Mouse (Mus musculus) spleen, adult 2 months (tissue): ENCODE measurements around the gene Smoc1.

Source experiments
- CTCF ChIP-seq: fragments of 200-500 bp; IDR thresholded peaks from 2 replicates; pipeline ENCODE4 v1.5.1; 2011; ENCODE audit warnings: mild to moderate bottlenecking, inconsistent platforms; ENCODE audit not compliant: insufficient read depth, insufficient read length, insufficient replicate concordance; ENCODE audit errors: extremely low read depth
- POLR2A ChIP-seq: fragments of 200-500 bp; IDR thresholded peaks from 2 replicates; pipeline ENCODE4 v1.6.1; 2011; ENCODE audit warnings: low read depth, low read length, inconsistent platforms

DNA sequence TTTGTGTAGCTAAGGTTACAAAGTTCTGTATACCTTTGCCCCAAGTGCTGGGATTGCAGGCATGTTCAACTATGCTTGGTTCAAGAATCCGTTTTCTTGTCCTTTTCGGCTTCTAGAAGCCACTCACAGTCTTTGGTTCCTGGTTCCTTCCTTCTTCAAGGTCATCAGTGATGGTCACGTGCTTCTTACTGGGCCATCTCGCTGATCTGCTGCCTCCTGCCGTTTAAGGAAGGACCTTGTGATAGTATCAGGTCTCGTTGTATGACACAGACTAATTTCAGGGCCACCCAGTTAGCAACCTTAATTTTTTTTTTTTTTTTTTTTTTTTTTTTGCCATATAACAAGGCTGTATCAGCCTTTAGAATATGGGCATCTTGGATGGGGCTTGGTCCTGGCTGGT lies 9.2 kb downstream of the Smoc1 start:
- no peak for TF ChIP-seq POLR2A
- TF ChIP-seq CTCF = no peak
